ENCODE assay signal across 21 mouse cellular contexts in the genomic region with DNA sequence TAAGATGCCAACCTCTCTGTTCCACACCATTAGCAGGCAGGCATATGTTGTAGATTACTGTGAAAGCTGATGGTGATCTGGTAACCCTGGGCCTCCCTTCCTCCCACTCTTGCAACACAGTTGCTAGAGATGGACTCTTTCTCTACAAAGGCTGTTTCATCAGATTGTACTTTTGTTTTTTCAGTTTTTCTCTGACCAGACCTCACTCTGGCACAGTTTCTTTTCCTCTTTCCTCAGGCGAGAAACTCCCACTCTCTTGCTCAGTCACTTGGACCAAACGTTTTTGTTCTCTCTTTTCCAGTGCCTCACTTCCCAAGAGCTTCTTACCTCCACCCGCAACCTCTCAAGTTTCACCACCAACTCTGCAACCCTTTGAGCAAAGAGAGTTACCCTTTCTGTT. TPM values are rescaled to one million over a fixed set of nuclear protein-coding genes. Genes with fewer than 3 reads are reported as not detected.
A peak's percentile ranks its signal among the peaks of the same experiment; 100 is the strongest.
DNase-seq lines count a peak whose midpoint lies in the region.
"Had no signal": no experiment of that assay in that cellular context is flagged by ENCODE, and none has a peak within 500 bp of the region (broad histone marks: within the 10 kb centered on the region; RNA-seq: fewer than 3 reads in every experiment).

No protein-coding gene starts in this region.

- H3K36me3 ChIP-seq in macrophage (ENCODE audit: inconsistent target): no peaks in the 10 kb centered on the region
- H3K36me3 ChIP-seq: forebrain, embryonic 10.5 days; hindbrain, embryonic 12.5 days; limb, embryonic 12.5 days; lung, embryonic 15.5 days; midbrain, embryonic 10.5 days; neural tube, embryonic 13.5 days had no signal

- H3K4me3 ChIP-seq in macrophage (ENCODE audit: inconsistent target): no peak overlapping the region
- H3K4me3 ChIP-seq: forebrain, embryonic 10.5 days; hindbrain, embryonic 12.5 days; limb, embryonic 12.5 days; lung, embryonic 15.5 days; midbrain, embryonic 10.5 days; neural tube, embryonic 13.5 days had no signal

- H3K79me2 ChIP-seq in macrophage (ENCODE audit: inconsistent target): peaks cover 84% of the 10 kb centered on the region

- intact Hi-C loops in heart, postnatal 36 days (cut with DNase I): no loop called here

- peak; percentile 89 for DNase-seq in heart, adult 11 months
- no peak for DNase-seq in heart, postnatal 36 days
- peak; percentile 57 for DNase-seq in lung, postnatal 36 days
- DNase-seq in lung, adult 18-20 months: no peak
- DNase-seq in right cerebral cortex, postnatal 36 days (ENCODE audit: low spot score in 2 of 2): no peak
- DNase-seq in ovary, postnatal 14 days (ENCODE audit: low spot score): no peak
- DNase-seq: adrenal gland, postnatal 36 days; B cell, adult 2 months; cerebellum, adult 9-10 months; kidney, adult 9 months; right cerebral cortex, postnatal 14 days; thymus, postnatal 36 days had no signal

- H3K27ac ChIP-seq in macrophage: peak overlapping the region; percentile 27
- H3K27ac ChIP-seq: forebrain, embryonic 10.5 days; hindbrain, embryonic 12.5 days; limb, embryonic 12.5 days; lung, embryonic 15.5 days; midbrain, embryonic 10.5 days; neural tube, embryonic 13.5 days had no signal

- 10% methylated on average over 3 of the region's 3 CpGs for WGBS in macrophage (ENCODE audit: missing documents)

RNA-seq across cellular contexts. Expression of gene Pik3r6, which starts 11.2 kb away (rescaled TPM):
- total RNA-seq in heart, postnatal 36 days (2021): 1 to 10 TPM; 4.6 to 6.3 TPM
- total RNA-seq in macrophage (2018; cell fraction: chromatin; rRNA removed): 100 to 1,000 TPM in 15 of 26 experiments, 10 to 100 TPM in 11; 40.3 to 163 (median 108) TPM
- total RNA-seq in macrophage (2018; cell fraction: cytosol; rRNA removed): 10 to 100 TPM in 19 of 26 experiments, 1 to 10 TPM in 7; 6.1 to 19.6 (median 11.9) TPM
- 100 to 1,000 TPM in 1 of 26 experiments, 10 to 100 TPM in 25; 23.2 to 107 (median 61.3) TPM for total RNA-seq in macrophage (2018; cell fraction: nucleus; rRNA removed)
- 6.7 to 17.9 TPM (median 11.0 TPM) in 3 replicates for polyA plus RNA-seq in macrophage (2018)
- polyA plus RNA-seq: activated CD4-positive, CD25-positive, alpha-beta regulatory T cell, adult 4 months had no signal

RNA-seq across cellular contexts. Expression of gene Mfsd6l, which starts 42.0 kb away (rescaled TPM):
- not detected for total RNA-seq in heart, postnatal 36 days (2021)
- total RNA-seq in macrophage (2018; cell fraction: chromatin; rRNA removed): 10 to 100 TPM in 17 of 26 experiments, 1 to 10 TPM in 9; 3.0 to 18.9 (median 12.3) TPM
- 1 to 10 TPM in 1 of 26 experiments, under 1 TPM in 24, not detected in 1; 0.04 to 1.1 (median 0.19) TPM for total RNA-seq in macrophage (2018; cell fraction: cytosol; rRNA removed)
- 10 to 100 TPM in 6 of 26 experiments, 1 to 10 TPM in 20; 1.9 to 15.3 (median 6.0) TPM for total RNA-seq in macrophage (2018; cell fraction: nucleus; rRNA removed)
- polyA plus RNA-seq in macrophage (2018): 0.13 TPM in 1 of 3 replicates, not detected in the others
- total RNA-seq: adrenal gland, postnatal 36 days; layer of hippocampus, adult 18-20 months had no signal
- polyA plus RNA-seq: activated CD4-positive, CD25-positive, alpha-beta regulatory T cell, adult 4 months; limb, embryonic 12.5 days; midbrain, embryonic 10.5 days; neural tube, embryonic 13.5 days had no signal

Comparison
In these comparisons a context has a peak if more than half of its experiments do, and no peak if none do; other contexts are left out.
1. DNase-seq: peak in heart, adult 11 months (single experiment) and lung, postnatal 36 days (single experiment); none in heart, postnatal 36 days (0 of 2), lung, adult 18-20 months (0 of 2), right cerebral cortex, postnatal 36 days (0 of 2) and ovary, postnatal 14 days (single experiment).